Mouse (Mus musculus) midbrain, postnatal 0 days (tissue): ENCODE measurements at regions not wholly inside any gene's neighbourhood (a gene's known extent, or its start where the extent isn't known, plus 50 kb on each side); places are given as distances from the start of the nearest gene placed in this dataset.

ENCODE experiments used
- ATAC-seq: fragments of 200-750 bp; cut with Nextera tagmentation; 2 replicates; pipeline ENCODE4 v1.8.0; 2017; ENCODE audit warnings: moderate number of reproducible peaks, mild to moderate bottlenecking, moderate TSS enrichment, moderate library complexity; ENCODE audit not compliant: low FRiP score
- DNase-seq: peaks from one replicate; pipeline ENCODE4 v3.0.0-alpha.2; 2015; ENCODE audit warnings: low spot score
- H3K27ac ChIP-seq: fragments of 300-500 bp; sonication (generic); 2 replicates; pipeline ENCODE4 v1.5.1; 2014; ENCODE audit warnings: low read depth, mild to moderate bottlenecking, low read length, mixed read lengths
- H3K27me3 ChIP-seq: fragments of 300-500 bp; sonication (generic); 2 replicates; pipeline ENCODE4 v1.6.1; 2014; ENCODE audit warnings: low read length, control low read depth, mixed read lengths; ENCODE audit not compliant: insufficient read depth
- H3K36me3 ChIP-seq: fragments of 300-500 bp; sonication (generic); 2 replicates; pipeline ENCODE4 v1.6.1; 2014; ENCODE audit warnings: low read length, control low read depth, mixed read lengths; ENCODE audit not compliant: insufficient read depth
- H3K4me1 ChIP-seq: fragments of 300-500 bp; sonication (generic); 2 replicates; pipeline ENCODE4 v1.6.1; 2014; ENCODE audit warnings: mild to moderate bottlenecking, control low read depth, antibody characterized with exemption, low read length, mixed read lengths; ENCODE audit not compliant: insufficient read depth
- H3K4me2 ChIP-seq: fragments of 300-500 bp; sonication (generic); 2 replicates; pipeline ENCODE4 v1.6.1; 2014; ENCODE audit warnings: low read depth, mild to moderate bottlenecking, low read length, mixed read lengths; ENCODE audit not compliant: poor library complexity, severe bottlenecking
- H3K4me3 ChIP-seq: fragments of 300-500 bp; sonication (generic); 2 replicates; pipeline ENCODE4 v1.5.1; 2014; ENCODE audit warnings: low read depth, mild to moderate bottlenecking, low read length, moderate library complexity
- H3K9ac ChIP-seq: fragments of 300-500 bp; sonication (generic); replicated peaks from 2 replicates; pipeline ENCODE4 v1.6.1; 2014; ENCODE audit warnings: mild to moderate bottlenecking, low read length, moderate library complexity, mixed read lengths; ENCODE audit not compliant: poor library complexity, severe bottlenecking
- H3K9me3 ChIP-seq: fragments of 300-500 bp; sonication (generic); 2 replicates; pipeline ENCODE4 v1.6.1; 2016; ENCODE audit warnings: low read length, control low read depth
- CTCF ChIP-seq: IDR thresholded peaks from 2 replicates; pipeline ENCODE4 v1.5.1; 2016; ENCODE audit warnings: antibody characterized with exemption, mild to moderate bottlenecking
- WGBS: fragments of 180-500 bp; shearing (Covaris S2); extraction: QIAGEN DNeasy Blood & Tissue Kit; methylation state at CpG from one replicate; pipeline ENCODE4 v1.1.7; 2014; 5-methylcytosine and 5-hydroxymethylcytosine counted together

GRCm38 (mm10) chr1:193588477-193589464 lies 218.7 kb upstream of the Camk1g start:
- Histone ChIP-seq H3K27ac (no peak overlapping the region), H3K4me3 (no peak overlapping the region), H3K4me1 (peaks cover 12% of the 10 kb centered on the region; the same call in 1 of the 2 replicates), H3K9ac (no peak overlapping the region), H3K9me3 (no peaks in the 10 kb centered on the region), H3K36me3 (no peaks in the 10 kb centered on the region), H3K4me2 (no peak overlapping the region), H3K27me3 (no peaks in the 10 kb centered on the region)
- DNase-seq (peak; percentile 82), ATAC-seq (0 out of 2 replicates have a peak, but pooled peaks have one; percentile 23)
- TF ChIP-seq CTCF = peak; percentile 88
- WGBS = 22% methylated on average over 12 of the region's 12 CpGs

DNA sequence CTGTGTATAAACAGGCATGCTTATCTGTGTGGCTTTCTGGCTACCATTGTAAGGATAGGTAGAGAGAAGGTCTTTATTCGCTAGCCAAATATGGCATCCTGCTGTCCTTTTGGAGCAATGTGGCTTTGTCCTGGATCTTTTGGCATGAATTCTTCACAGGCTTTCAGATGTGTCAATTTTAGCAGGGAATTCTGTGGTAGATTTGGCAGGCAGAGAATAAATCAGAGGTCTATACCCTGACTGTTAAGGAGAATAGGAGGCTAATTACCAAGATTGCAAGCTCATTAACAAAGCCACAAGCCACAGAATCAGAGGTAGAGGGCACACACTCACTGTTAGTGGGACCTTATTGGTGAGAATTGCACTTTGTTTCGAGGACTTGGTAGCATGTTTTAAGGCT lies 217.2 kb upstream of the Camk1g start:
- H3K27me3 ChIP-seq = no peaks in the 10 kb centered on the region
- H3K36me3 ChIP-seq = no peaks in the 10 kb centered on the region
- no peaks in the 10 kb centered on the region for H3K9me3 ChIP-seq
- 72% methylated on average over 2 of the region's 2 CpGs for WGBS
- no peak overlapping the region for H3K4me3 ChIP-seq
- no peak overlapping the region for H3K9ac ChIP-seq
- H3K27ac ChIP-seq = no peak overlapping the region
- no peak for ATAC-seq
- TF ChIP-seq CTCF = no peak
- DNase-seq = no peak
- H3K4me1 ChIP-seq = peaks cover 12% of the 10 kb centered on the region; the same call in 1 of the 2 replicates
- no peak overlapping the region for H3K4me2 ChIP-seq

- H3K4me3 ChIP-seq = no peak overlapping the region
- TF ChIP-seq CTCF = no peak
- H3K36me3 ChIP-seq = no peaks in the 10 kb centered on the region
- H3K9me3 ChIP-seq = no peaks in the 10 kb centered on the region
- no peak overlapping the region for H3K9ac ChIP-seq
- 66% methylated on average over 6 of the region's 6 CpGs for WGBS
- no peaks in the 10 kb centered on the region for H3K27me3 ChIP-seq
- DNase-seq (no peak), ATAC-seq (no peak)
- H3K4me1 ChIP-seq = peaks cover 12% of the 10 kb centered on the region; the same call in 1 of the 2 replicates
- H3K27ac ChIP-seq = no peak overlapping the region
- no peak overlapping the region for H3K4me2 ChIP-seq
These were observed 216.8 kb upstream of the Camk1g start for GRCm38 (mm10) chr1:193586896-193587295.

DNA sequence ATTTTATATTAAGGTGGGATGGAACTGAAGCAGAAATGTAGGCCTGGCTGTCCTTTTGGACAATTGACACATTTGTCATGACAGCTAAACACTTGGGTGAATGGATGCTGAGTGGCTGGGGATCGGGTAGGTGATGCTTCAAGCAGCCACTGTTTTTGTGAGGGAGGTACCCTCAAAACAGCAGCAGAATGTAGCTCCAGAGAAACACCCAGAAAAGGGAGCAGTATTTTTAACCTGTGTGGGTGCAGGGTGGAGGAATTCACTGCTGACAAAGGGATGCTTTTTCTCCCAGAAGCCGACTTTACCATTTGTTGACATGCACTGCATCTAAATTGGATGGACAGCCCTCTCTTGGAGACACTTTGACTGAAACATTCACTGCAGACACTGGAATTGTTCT lies 213.7 kb upstream of the Camk1g start:
- H3K9ac ChIP-seq = no peak overlapping the region
- no peak overlapping the region for H3K4me3 ChIP-seq
- 62% methylated on average over 2 of the region's 2 CpGs for WGBS
- TF ChIP-seq CTCF = no peak
- H3K4me1 ChIP-seq = peaks cover 7% of the 10 kb centered on the region; the same call in 1 of the 2 replicates
- H3K9me3 ChIP-seq = no peaks in the 10 kb centered on the region
- ATAC-seq (no peak), DNase-seq (no peak)
- H3K27me3 ChIP-seq = no peaks in the 10 kb centered on the region
- H3K27ac ChIP-seq = no peak overlapping the region
- H3K36me3 ChIP-seq = no peaks in the 10 kb centered on the region
- H3K4me2 ChIP-seq = no peak overlapping the region

DNA sequence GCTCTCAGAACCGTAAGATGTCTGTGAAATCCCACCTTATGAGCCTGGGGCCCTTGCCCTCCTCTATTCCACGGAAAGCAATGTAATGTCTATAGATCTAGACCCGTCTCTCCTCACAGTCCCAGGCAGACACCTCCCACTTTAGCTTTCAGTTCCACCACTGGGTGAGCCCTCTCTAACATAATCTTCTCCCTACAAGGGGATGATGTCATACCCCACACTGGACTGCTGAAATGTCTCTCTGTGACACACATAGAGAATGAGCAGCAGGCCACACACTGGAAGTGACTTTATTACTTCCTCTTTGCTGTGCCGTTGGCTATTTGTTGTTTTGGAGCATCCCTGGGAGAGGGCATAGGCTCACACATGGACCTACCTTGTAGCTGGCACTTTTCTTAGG lies 210.3 kb upstream of the Camk1g start:
- TF ChIP-seq CTCF = no peak
- H3K4me3 ChIP-seq = no peak overlapping the region
- no peak overlapping the region for H3K27ac ChIP-seq
- no peak overlapping the region for H3K4me2 ChIP-seq
- H3K27me3 ChIP-seq = no peaks in the 10 kb centered on the region
- no peaks in the 10 kb centered on the region for H3K9me3 ChIP-seq
- DNase-seq = no peak
- WGBS = 83% methylated on average over 4 of the region's 4 CpGs
- no peak for ATAC-seq
- no peak overlapping the region for H3K9ac ChIP-seq
- no peaks in the 10 kb centered on the region for H3K36me3 ChIP-seq
- H3K4me1 ChIP-seq = no peaks in the 10 kb centered on the region

DNA sequence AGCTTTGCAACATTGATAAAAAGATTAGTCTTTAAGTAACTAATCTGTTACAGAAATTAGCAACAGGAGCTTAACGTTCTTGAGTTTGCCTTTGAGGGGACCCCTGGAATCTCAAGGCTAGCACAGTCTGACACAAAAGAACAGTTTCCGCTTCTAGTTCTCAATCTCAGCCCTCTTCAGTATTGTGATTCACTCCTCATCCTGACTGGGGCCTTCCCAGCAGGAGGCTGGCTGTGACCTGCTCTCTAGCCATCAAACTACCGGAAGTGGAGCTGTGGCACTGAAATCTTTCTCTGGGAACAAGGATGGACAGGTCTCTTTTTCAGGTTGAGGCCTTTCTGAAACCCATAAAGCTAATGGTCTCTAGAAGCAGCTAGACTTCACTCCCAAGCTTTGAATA lies 209.6 kb upstream of the Camk1g start:
- H3K9ac ChIP-seq = no peak overlapping the region
- no peak overlapping the region for H3K27ac ChIP-seq
- ATAC-seq (no peak), DNase-seq (no peak)
- H3K36me3 ChIP-seq = no peaks in the 10 kb centered on the region
- no peak for TF ChIP-seq CTCF
- no peak overlapping the region for H3K4me2 ChIP-seq
- no peaks in the 10 kb centered on the region for H3K4me1 ChIP-seq
- H3K27me3 ChIP-seq = no peaks in the 10 kb centered on the region
- WGBS = 57% methylated on average over 3 of the region's 3 CpGs
- no peak overlapping the region for H3K4me3 ChIP-seq
- H3K9me3 ChIP-seq = no peaks in the 10 kb centered on the region
